Mouse (Mus musculus): ENCODE measurements at regions not wholly inside any gene's neighbourhood (a gene's known extent, or its start where the extent isn't known, plus 50 kb on each side); places are given as distances from the start of the nearest gene placed in this dataset.

DNA sequence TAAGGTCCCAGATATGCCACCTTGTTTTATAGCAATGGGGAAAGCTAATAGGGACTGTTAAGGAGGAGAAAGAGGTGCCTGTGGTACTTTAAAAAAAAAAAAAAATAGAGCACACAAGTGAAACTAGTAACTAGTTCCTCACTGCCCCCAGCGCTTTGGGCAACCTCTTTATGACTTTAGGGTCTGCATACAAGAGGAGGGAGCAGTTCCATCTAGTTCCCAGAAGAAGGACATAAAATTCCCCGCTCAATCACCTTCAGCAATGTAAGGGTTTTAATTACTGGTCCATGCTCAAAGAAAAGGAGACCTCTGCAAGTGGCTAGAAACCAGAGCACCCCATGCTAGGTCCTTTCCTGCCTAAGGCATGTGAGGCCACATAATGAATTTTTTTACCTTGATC, 95.8 kb upstream of the Tsc22d2 start:
- DNase-seq = no peak

DNA sequence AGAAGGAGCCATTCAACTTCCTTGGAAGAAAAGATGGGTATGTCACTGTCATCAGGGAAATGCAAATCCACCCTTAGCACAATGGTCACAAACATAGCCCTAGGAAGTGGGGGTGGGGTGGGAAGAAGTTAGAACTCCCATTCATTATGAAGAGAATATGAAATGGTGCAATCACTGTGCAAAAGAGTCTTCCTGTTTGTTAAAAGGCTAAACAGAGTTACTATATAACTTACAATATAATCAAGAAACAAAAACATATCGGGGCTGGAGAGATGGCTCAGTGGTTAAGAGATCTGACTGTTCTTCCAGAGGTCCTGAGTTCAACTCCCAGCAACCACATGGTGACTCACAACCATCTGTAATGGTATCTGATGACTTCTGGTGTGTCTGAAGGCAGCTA, 95.1 kb upstream of the Tsc22d2 start:
- no peak for DNase-seq

DNA sequence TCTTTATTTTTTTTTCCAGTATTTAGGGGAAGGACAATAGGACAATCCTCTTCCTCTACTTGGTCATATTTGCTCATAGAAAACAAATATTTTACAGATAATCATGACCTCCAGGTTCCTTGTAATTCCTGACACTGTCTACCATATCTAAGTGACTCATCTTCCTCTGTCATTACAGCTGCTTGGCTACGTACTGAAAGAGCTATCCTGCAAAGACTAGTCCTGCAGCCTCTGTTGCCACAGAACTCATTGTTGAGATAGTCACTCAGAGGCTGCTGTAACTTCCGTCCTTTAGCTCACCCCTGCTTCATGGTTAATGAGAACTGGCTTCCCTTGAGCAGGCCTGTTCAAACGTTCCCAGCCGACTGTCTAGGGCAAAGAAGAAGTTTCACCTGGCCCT, 93.7 kb upstream of the Tsc22d2 start:
- DNase-seq = no peak

DNA sequence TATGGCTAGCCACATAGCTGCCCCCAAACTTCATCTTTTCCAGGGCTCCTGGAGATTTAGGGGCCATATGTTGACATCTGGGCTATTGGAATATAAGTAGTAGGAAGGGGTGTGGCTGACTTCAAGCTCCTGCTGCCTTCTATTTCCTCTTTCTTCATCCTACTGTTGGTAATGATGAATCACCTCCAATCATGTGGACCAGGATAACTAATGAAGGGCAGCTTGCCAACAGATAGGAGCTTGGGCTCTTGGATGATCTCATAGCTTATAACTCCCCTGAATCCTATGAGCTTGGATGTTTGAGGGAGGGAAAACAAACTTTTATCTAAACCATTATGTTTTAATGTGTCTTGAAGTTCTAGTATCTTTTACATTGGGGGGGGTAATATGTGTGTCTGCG, 92.2 kb upstream of the Tsc22d2 start:
- no peak for DNase-seq

DNA sequence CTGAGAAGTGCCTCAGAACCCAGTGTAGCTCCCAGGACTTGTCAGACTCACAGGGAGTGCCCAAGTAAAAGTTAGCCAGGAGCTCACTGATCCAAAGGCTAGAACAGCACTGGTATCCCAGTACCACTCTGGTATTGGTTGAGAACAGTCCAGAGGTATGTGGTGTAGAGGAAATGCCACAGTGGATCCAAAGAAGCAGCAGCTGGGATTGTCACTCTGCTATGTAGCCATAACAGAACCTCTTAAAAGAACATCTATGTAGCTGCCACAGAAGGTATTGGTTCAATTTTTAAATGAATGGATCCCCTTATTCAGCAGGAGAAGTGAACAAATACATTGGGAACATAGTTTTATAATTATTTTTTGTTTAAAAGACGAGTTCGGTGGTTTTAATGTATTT, 86.8 kb upstream of the Tsc22d2 start:
- DNase-seq = no peak

DNA sequence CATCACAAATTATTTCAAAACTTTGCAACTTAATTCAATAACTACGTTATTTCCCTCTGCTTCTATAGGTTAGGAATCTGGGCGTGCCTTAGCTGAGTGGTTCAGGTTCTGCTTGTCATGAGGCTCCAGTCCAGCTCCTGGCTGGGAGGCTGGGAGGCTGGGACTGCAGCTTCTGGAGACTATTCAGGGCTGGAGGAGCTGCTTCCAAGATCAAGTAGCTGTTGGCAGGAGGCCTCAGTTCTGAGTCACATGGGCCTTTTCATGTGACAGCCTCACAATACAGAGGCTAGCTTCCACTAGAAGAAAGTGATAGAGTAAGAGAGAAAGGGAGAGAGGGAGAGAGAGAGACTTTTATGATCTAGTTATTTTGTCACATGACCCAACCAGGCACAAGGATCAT, 84.3 kb upstream of the Tsc22d2 start:
- DNase-seq = no peak

DNA sequence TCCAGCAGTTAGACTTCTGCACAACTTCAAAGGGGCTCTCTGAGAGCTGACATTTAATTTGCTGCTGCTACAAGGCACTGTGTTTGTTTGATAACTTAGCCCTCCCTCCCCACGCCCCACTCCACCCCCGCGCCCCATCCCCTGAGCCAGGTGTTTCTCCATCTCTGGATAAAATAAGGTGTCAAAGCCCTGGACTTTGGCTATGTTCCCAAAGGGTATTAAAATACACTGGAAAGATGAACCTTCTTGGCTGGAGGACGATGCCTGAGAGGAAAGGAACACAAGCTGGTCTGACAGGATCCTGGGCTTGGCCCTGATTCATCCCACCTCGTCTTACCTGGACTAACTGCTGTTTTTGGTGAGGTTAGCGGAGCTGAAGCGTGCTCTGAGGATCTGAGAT, 80.5 kb upstream of the Tsc22d2 start:
- no peak for DNase-seq

DNA sequence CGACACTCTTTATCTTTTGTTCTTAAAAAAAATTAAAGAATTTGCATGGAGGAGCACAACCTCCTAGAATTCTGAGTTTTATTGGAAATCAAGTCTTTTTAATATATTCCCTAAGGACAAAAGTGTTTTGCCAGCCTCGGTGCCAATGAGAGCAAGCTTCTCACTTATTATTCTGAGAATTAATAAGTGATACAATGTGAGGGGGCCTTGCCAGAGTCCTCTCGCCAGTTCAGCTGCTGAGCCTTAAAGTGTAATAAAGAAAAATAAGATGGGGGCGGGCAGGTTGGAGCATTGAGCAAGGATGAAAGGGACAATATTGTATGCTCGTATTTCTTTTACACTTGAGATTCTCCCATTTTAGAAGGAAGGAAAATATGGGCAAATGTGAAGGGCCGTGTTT, 79.2 kb upstream of the Tsc22d2 start:
- no peak for DNase-seq

DNA sequence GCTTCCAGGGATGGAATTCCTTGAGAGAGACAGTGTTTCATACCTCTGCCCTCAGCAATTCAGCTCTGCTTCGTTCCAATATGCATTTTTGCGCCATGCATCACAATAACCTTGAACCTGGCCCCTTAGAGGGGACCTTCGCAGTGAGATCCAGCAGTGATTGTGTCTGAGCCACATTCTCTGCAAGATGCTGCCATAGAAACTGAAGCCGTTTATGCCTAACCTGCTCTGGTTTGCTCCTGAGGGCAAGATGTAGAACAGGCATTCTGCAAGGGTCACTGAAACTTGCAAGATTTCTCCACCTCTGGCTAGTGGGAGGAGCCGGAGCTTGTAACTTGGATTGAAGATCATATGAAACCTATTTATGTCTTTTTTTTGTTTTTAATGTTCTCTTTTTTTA, 78.4 kb upstream of the Tsc22d2 start:
- no peak for DNase-seq

DNA sequence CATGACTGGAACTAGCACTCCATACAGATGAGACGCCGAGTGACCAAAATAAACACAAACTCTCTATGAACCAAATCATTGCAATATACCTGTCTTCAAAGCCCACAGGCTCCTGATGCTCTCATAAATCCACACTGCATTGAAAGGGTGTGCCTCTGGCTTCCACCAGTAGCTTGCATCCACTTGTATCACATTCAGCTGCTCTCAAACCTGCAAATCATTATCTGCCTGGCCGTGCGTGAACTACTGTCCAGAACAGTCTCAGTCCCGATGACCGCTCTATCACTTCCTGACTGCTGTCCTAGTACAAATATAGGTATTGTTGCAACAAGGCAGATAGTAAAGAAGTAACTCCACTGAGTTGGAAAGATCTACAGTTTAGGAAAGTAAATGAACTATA, 77.9 kb upstream of the Tsc22d2 start:
- DNase-seq = no peak

DNA sequence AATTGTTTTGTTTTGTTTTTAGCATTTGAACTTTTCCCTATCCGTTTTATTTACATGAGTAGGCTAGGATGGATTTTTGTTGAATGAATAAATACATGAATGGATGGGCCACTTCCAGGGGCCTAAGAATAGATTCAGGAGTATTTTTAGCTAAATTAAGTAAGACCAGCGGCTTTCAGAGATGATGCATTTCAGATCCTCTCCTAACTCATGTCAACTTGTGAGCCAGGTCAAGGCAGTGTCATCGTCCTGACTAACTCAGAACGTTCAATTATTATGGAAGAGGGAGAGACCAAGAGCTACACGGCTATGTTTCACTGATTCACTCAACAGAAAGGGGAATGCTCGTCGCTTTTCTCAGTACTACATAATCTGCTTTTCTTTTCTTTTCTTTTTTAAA, 75.5 kb upstream of the Tsc22d2 start:
- DNase-seq = no peak

DNA sequence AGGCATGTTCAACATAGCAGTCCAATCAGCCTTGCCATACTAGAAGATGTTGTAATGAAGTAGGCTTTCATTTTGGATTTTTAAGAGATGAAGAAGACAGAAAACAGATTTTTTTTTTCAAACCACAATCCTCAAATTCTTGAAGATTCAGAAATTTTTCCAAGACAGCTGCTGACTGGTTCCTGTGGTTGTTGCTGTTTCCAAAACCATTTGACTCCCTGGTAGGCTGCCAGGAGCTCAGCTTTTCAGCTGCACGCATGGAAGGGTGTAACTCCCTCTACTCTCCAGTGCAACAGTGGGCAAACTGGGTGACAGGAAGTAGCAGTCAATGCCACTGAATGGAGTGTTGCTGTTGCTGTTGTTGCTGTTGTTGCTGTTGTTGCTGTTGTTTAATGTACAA, 72.4 kb upstream of the Tsc22d2 start:
- no peak for DNase-seq

DNA sequence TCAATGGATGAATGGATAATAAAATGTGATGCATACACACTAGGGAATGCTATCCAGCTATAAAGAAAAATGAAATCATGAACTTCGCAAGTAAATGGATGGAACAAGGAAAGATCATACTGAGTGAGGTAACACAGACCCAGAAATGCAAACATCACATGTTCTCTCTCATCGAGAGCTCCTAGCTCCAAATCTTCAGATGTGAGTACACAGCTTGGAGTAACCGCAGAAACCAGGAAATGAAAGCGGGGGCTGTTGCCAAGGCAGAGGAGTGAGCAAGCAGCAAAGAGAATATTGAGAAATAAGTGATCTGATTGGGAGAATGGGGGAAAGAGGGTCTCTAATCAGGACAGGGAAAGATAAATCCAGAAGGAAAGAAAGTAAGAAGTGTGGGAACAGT, 52.0 kb upstream of the Tsc22d2 start:
- no peak for DNase-seq

DNA sequence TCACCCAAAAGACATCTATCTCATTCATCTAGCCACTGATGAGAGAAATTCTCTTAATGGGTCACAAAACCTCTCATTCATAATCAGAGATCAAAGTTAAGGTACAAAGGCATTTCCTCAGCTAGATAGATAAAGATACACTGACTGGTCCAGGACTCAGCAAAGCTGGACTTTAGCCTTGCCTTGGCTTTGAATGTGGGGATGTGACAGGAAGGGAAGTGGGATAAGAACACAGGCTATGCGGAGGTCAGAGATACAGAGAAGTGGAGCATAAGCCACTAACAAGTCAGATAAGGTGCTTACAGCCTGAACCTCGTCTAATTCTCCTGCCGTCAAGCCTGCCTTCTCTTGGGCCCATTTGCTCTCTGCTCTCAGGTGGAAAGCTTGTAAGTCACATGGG, 50.0 kb upstream of the Tsc22d2 start:
- no peak for DNase-seq
